Mouse (Mus musculus): ENCODE results near the gene Lypd6b.

Gene Lypd6b

GRCm38 (mm10) chr2:49984780-49985179, 197.3 kb downstream of the Lypd6b start:
- H3K4me3 ChIP-seq (replicated peaks; ENCODE audit: low read length): no peak overlapping the region
- H3K27me3 ChIP-seq (ENCODE audit: insufficient read depth, low read length): no peaks in the 10 kb centered on the region
- TF ChIP-seq NANOG (IDR thresholded peaks at IDR 0.05; ENCODE audit: borderline replicate concordance, low read length) (no peak), POU5F1 (IDR thresholded peaks at IDR 0.05; ENCODE audit: borderline replicate concordance, low read length) (no peak), CTCF (conservative IDR thresholded peaks at IDR 0.05; ENCODE audit: low read length) (no peak)
- H3K9me3 ChIP-seq (ENCODE audit: low read length): no peaks in the 10 kb centered on the region
- H3K4me1 ChIP-seq (replicated peaks; ENCODE audit: low read depth, low read length): no peaks in the 10 kb centered on the region
- H3K36me3 ChIP-seq (ENCODE audit: insufficient read depth, low read length): no peaks in the 10 kb centered on the region

- TF ChIP-seq NANOG (IDR thresholded peaks at IDR 0.05; ENCODE audit: borderline replicate concordance, low read length) (no peak), POU5F1 (IDR thresholded peaks at IDR 0.05; ENCODE audit: borderline replicate concordance, low read length) (no peak), CTCF (conservative IDR thresholded peaks at IDR 0.05; ENCODE audit: low read length) (no peak)
Observed at GRCm38 (mm10) chr2:49995841-49996240, 208.4 kb downstream of the Lypd6b start.

GRCm38 (mm10) chr2:49997216-49997615, 209.7 kb downstream of the Lypd6b start:
- no peak overlapping the region for H3K4me3 ChIP-seq (replicated peaks; ENCODE audit: low read length)
- TF ChIP-seq CTCF (conservative IDR thresholded peaks at IDR 0.05; ENCODE audit: low read length) (no peak), POU5F1 (IDR thresholded peaks at IDR 0.05; ENCODE audit: borderline replicate concordance, low read length) (no peak), NANOG (IDR thresholded peaks at IDR 0.05; ENCODE audit: borderline replicate concordance, low read length) (no peak)
- H3K9me3 ChIP-seq (ENCODE audit: low read length): no peaks in the 10 kb centered on the region
- H3K4me1 ChIP-seq (replicated peaks; ENCODE audit: low read depth, low read length): no peaks in the 10 kb centered on the region
- H3K36me3 ChIP-seq (ENCODE audit: insufficient read depth, low read length): no peaks in the 10 kb centered on the region
- H3K27me3 ChIP-seq (ENCODE audit: insufficient read depth, low read length): no peaks in the 10 kb centered on the region

More at GRCm38 (mm10) chr2:49995841-49996240, 208.4 kb downstream of the Lypd6b start:
- Histone ChIP-seq H3K4me3 (replicated peaks; ENCODE audit: low read length) (no peak overlapping the region), H3K27me3 (ENCODE audit: insufficient read depth, low read length) (no peaks in the 10 kb centered on the region), H3K36me3 (ENCODE audit: insufficient read depth, low read length) (no peaks in the 10 kb centered on the region), H3K4me1 (replicated peaks; ENCODE audit: low read depth, low read length) (no peaks in the 10 kb centered on the region), H3K9me3 (ENCODE audit: low read length) (no peaks in the 10 kb centered on the region)
